Mouse (Mus musculus): ENCODE results near the gene Pak4. TPM values are rescaled to one million over a fixed set of nuclear protein-coding genes. Genes with fewer than 3 reads are reported as not detected.

The Pak4 gene
- total RNA-seq, 2 experiments from 2014 or later = 3.0 TPM

- peak; percentile 34 for DNase-seq
Measured at GRCm38 (mm10) chr7:28587644-28588043, 10.3 kb downstream of the Pak4 start.

GRCm38 (mm10) chr7:28586663-28587411 lies 11.1 kb downstream of the Pak4 start:
- no peak for DNase-seq

DNA sequence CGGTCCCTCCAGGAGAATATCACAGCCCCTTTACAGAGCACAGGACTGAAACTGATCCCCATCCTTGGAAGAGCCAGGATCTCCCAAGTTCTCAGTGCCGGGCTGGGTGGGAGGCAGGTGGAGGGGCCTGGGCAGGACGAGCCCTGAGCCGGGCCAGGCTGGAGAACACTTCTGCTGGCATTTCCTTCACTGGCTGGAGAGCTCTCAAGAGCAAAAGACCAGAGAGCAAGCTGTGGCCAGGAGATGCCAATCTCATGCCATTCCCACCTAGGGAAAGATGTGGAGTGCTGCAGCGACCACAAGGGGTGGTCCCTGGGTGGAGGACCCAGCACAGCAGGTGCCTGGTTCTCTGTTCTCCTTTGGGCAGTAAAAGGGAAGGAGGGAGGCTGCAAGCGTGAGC lies 13.0 kb downstream of the Pak4 start:
- DNase-seq = no peak

GRCm38 (mm10) chr7:28584468-28584867 lies 13.5 kb downstream of the Pak4 start:
- DNase-seq = no peak

DNA sequence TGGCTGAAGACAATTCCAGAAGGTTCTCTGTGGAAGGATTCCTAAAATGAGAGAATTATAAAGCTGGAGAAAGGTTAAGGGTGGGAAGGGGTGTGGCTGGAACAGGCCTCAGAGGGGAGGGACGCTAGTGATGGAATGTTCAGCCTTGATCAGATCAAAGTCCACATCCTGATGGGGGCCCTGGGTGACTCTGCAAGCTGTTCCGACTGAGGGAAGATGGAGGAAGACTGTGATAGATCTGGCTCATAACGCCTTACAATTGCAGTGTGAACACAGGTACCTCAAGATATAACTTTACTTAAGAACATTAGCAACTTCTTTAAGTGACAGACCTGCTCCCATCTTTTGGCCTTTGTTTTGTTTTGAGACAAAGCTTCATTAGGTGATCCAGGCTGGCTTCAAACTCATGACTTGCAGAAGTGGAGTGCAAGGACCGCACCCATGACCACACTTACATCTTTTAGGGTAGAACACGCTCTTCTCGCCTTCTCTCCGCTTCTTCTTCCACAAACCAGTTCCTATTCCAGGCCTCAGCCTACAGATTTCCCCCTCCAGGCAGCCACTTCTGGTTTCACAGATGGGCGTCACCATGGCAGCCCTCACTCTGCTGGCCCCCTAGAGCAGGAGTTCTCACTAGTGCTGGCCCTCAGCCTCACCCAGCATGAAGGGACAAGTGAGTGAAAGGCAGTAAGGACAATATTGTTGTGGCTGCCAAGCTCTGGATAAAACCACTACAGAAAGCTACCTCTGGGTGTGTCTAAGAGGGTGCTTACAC lies 14.2 kb downstream of the Pak4 start:
- DNase-seq = no peak

DNA sequence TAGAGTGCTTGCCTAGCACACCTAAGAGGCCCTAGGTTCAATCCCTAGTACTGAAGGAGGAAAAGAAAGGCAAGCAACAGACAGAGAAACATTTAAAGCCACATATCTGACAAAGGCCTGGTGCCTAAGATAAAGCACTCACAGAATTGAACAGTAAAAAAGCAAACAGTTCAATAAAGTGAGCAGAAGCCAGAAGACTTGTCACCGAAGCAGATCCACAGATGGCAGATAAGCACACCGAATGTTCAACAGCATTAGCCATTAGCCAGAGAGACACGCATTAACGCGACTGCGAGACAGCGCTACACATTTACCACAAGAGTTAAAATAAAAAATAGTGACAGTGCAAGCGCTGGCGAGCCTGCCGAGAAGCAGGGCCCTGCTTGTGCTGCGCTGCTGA lies 15.1 kb downstream of the Pak4 start:
- no peak for DNase-seq

GRCm38 (mm10) chr7:28581721-28582120 lies 16.3 kb downstream of the Pak4 start:
- DNase-seq = no peak

DNA sequence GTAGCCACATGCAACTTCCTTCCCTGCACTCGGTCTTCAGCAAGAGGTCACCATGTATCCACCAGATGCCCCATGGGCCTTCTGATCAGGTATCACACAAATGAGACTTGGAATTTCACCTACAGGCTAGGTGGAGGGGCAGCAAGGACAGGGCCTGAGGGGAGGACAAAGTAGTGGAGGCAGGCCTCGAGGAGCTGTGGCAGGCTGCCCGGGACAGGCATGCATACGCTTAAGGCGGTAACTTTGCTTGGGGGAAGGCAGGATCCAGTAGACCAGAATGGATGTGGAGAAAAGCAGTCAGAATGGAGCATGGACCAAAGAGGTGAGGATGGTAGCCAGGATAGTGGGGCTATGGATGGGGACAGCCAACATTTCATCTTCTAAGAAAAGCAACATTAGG lies 18.2 kb downstream of the Pak4 start:
- no peak for DNase-seq

DNA sequence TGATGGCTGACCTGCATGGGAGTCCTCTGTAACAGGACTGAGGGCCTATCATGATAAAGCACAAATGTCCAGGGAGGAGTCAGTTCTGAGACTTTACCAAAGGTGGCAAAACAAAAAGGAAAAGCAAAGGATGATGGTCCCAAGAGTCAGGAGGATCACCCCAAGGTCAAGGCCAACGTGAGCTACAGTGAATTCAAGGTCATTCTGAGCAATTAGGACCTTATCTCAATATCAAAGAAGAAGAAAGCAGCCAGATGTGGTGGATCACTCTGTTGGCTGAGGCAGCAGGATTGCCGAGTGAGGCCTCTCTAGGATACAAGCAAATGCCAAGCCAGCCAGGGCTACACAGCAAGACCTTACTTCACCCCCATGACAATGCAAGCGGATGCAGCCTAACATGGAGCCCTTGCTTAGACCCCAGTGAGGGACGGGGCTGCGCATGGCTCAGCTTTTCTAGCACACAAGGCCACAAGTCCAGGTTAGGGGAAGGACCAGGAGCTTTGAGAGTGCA lies 19.4 kb downstream of the Pak4 start:
- no peak for DNase-seq

- DNase-seq = no peak
Measured at GRCm38 (mm10) chr7:28577826-28578542, 20.0 kb downstream of the Pak4 start.

DNA sequence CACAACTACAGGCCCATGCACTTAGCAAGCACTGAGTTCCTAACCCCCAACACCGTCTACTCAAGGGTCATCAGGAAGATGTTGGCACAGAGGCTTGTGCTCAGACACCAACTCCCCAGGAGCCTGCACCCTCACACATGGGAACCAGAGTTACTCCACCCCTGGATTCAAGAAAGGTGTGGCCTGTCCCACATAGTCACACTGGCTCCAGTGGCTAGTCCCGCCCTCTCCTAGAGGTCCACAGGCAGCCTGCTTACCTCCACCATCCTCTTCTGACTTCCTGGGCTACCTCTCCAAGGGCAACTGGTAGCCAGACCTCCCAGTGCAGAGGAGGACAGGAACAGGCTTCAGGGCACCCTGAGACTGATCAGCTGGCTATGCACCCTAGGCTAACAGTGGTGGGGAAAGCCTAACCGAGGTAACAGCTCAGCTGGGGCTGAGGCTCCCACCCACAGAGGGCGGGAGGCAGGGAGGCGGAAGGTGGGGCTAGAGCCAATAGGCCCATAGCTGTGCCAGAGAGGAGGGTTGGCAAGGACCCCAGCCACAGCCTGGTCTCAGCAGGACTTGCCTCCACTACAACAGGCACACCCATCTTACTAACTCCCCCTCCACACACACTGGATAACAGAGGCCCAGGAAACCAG lies 21.6 kb downstream of the Pak4 start:
- DNase-seq = peak; percentile 81

DNA sequence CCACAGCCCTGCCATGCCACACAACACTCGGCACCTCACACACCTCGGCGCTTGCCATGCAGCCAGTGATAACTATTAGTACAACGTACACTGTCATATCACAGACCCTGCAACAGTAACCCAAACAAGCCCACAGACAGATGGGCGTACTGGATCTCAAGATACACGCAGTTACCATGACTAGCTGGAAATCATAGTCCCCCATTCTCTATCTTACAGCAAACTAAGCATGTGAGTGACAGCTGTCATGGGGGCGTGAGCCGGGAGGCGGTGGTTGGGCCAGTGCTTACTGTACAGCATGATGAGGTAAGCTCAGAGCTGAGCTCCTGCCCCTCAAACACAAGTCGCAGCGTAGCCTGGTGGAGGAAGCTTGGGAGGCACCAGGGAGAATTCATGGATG lies 22.4 kb downstream of the Pak4 start:
- DNase-seq = no peak

DNA sequence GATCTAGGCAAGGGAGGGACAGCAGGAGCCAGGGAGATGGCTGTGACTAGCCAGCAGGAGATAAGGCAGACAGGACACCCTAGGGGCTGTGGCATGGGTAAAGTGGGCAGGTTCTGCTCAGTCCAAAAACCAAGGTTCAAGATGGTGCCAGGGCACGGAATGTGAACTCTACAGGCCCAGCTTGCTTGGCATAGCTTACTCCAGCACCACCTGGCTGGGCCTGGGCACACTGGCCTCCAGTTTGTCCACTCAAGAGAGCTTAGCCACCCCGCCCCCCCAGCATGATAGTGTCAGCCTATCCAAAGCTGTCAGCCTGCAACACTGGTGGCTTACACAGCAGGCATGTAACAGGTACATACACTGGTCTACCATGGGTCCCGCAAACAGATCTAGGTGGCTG lies 24.7 kb downstream of the Pak4 start:
- DNase-seq = no peak

- DNase-seq = no peak
Measured at GRCm38 (mm10) chr7:28572689-28573088, 25.3 kb downstream of the Pak4 start.

DNA sequence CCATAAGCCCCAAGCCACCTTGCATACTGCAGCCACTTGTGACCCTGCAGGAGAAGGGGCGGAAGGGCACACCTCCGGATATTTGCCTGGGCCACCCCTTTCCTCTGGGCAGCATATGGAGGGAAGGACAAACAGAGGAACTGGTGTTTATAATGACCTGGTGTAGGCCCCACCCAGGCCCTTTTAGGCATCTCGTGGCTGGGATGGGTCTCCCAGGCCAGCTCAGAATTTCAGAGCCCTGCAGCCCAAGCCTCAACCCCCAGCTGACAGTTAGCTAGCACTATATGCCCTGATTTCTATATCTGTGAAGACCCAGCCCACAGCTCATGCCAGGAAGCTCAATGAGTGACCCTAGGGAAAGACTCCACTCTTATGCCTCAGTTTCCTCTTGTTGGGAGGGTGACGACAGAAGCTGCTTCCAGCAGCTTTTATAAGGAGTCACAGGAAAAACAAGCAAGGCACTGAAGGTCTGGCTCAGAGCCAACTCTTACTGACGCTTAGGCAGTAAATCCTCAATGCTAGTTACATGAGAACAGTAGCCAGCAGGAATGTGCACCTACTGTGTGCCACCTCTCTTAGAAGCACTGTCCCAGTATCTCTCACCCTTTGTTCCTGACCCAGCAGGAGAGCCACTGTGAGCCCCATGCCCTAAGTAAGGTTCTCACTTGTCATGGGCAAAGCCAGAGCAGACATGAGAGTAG lies 26.9 kb downstream of the Pak4 start:
- no peak for DNase-seq

GRCm38 (mm10) chr7:28570291-28570981 lies 27.5 kb downstream of the Pak4 start:
- peak; percentile 71 for DNase-seq

DNA sequence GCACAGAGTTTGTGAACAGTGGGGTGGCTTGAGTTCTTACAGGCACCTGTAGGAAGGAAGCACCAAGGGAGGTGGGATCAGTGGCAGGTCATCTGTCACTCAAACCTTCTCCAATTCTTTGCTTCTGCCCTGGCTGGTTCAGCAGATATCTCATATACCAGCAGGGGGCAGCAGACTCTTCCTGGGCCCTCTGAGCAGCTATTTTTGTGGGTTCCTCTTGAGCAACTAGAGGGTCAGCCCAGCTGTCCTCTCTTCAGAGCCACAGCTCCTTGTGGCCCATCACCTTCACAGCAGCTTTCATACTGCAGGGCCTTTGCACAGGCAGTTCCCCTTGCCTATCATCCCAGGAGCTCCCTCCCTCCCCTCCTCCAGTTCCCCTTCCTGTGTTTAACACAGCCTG lies 29.7 kb downstream of the Pak4 start:
- DNase-seq = peak; percentile 53

- DNase-seq = no peak
Measured at GRCm38 (mm10) chr7:28567539-28567938, 30.4 kb downstream of the Pak4 start.

- no peak for DNase-seq
Measured at GRCm38 (mm10) chr7:28565407-28565806, 32.6 kb downstream of the Pak4 start.

GRCm38 (mm10) chr7:28562951-28563350 lies 35.0 kb downstream of the Pak4 start:
- no peak for DNase-seq

DNA sequence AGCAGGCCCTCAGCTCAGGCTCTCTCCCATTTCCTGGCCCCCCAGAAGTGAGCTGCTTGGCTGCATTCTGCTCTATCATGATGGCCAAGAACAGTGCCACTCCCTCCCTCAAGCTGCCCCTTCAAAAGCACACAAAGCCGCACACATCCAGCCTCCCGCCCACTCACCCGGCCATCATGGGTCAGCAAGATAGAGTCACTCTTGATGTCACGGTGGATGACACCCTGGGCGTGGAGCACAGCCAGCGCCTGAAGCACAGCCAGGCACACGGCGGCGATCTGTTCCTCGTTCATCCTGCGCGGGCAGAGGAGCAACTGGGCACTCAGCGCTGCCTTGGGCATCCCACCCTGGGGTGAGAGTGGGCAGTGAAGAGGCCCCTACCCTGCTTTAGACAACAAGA lies 35.6 kb downstream of the Pak4 start:
- no peak for DNase-seq
